Mouse (Mus musculus) activated CD4-positive, CD25-positive, alpha-beta regulatory T cell (primary cell): ENCODE results near the gene Vps13c. TPM values are rescaled to one million over a fixed set of nuclear protein-coding genes. Genes with fewer than 3 reads are reported as not detected.

Experiments
- polyA plus RNA-seq, 2 experiments: library from polyadenylated mRNA; unstranded; fragments of 100-300 nt; shearing (Covaris generic); gene quantifications; one replicate each; pipeline ENCODE4 v1.2.1; 2017

Gene Vps13c
- polyA plus RNA-seq = 10 to 100 TPM in 1 of 2 experiments, 1 to 10 TPM in 1; 10.0 to 16.0 TPM

GRCm38 (mm10) chr9:67839981-67840859 lies at the start of gene Vps13c:
Gene Vps13c, plus strand, starts transcription at chr9:67840396.

GRCm38 (mm10) chr9:67832046-67832605 lies 8.1 kb upstream of the Vps13c start, which contains the start of gene C2cd4a:
Gene C2cd4a, minus strand, starts transcription at chr9:67832330.

Other genes with a start within 250 kb of the Vps13c start
- 1 to 10 TPM in 1 of 2 experiments, under 1 TPM in 1; 0.39 to 4.1 TPM for gene C2cd4b, start 81.0 kb upstream of the Vps13c start, polyA plus RNA-seq
- gene C2cd4a, start 8.1 kb upstream of the Vps13c start, polyA plus RNA-seq = not detected